21 mouse cellular contexts compared by ENCODE assay signal in the genomic region with DNA sequence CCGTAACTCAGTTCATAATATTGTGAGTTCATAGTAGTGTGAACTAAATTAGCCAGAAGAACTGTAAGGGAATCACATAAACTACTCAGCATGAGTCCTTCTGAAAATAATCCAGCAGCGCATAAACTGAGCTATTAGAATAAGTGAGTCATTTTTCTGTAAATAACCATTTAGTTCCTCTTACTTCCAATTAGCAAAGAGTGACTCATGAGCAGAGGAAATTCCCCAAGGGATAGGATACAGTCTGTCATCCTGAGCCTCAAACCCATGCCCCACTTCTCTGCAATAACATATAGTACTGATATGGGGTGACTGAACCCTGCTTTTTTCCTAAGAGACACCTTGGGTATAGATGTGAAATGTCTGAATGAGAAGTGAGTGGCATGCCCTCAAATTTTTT. TPM values are rescaled to one million over a fixed set of nuclear protein-coding genes. Genes with fewer than 3 reads are reported as not detected.
DNase-seq lines count a peak whose midpoint lies in the region; ATAC-seq and TF ChIP-seq lines count a peak whose summit lies in the region.
"Had no signal": no experiment of that assay in that cellular context is flagged by ENCODE, and none has a peak within 500 bp of the region (broad histone marks: within the 10 kb centered on the region; RNA-seq: fewer than 3 reads in every experiment).

No protein-coding gene starts in this region.

- peaks cover 23% of the 10 kb centered on the region for H3K4me1 ChIP-seq in neural tube, embryonic 13.5 days (replicated peaks)
- H3K4me1 ChIP-seq in embryonic fibroblast, embryonic 13.5 days (ENCODE audit: control insufficient read depth, insufficient read depth, low read length): no peaks in the 10 kb centered on the region
- H3K4me1 ChIP-seq in kidney, embryonic 14.5 days (ENCODE audit: control insufficient read depth, insufficient read depth, low read length): no peaks in the 10 kb centered on the region
- peaks cover 3% of the 10 kb centered on the region; the same call in 1 of the 2 replicates for H3K4me1 ChIP-seq in forebrain, embryonic 16.5 days (replicated peaks; ENCODE audit: control insufficient read depth, insufficient read depth, low read length)
- H3K4me1 ChIP-seq: kidney, embryonic 15.5 days; limb, embryonic 13.5 days had no signal

- H3K27ac ChIP-seq in neural tube, embryonic 13.5 days (replicated peaks): 0 out of 2 replicates have a peak overlapping the region, but pooled peaks have one; percentile 28
- peak overlapping the region; percentile 11; the same call in 1 of the 2 replicates for H3K27ac ChIP-seq in embryonic fibroblast, embryonic 13.5 days (ENCODE audit: insufficient read depth, low read length)
- no peak overlapping the region for H3K27ac ChIP-seq in kidney, embryonic 14.5 days (ENCODE audit: low read depth, low read length)
- no peak overlapping the region for H3K27ac ChIP-seq in forebrain, embryonic 16.5 days (ENCODE audit: low read length)
- H3K27ac ChIP-seq: forebrain, embryonic 13.5 days; kidney, embryonic 15.5 days; limb, embryonic 13.5 days; liver, embryonic 14.5 days had no signal

- no peak for DNase-seq in frontal cortex, postnatal 14 days (ENCODE audit: low spot score in 2 of 2)
- no peak for DNase-seq in neural tube, embryonic 10.5 days (ENCODE audit: extremely low spot score, low spot score)
- DNase-seq in telencephalon, adult 2 months (ENCODE audit: low read depth, low spot score): peak; percentile 33
- DNase-seq: adrenal gland, adult 8-10 months; cerebellum, postnatal 10 days; layer of hippocampus, adult 9-11 months; lung, postnatal 10 days; retina, postnatal 1 day; right cerebral cortex, postnatal 4 days had no signal

- H3K4me2 ChIP-seq in neural tube, embryonic 13.5 days: no peak overlapping the region
- no peak overlapping the region for H3K4me2 ChIP-seq in kidney, embryonic 14.5 days (replicated peaks; ENCODE audit: low read depth, low read length)
- no peak overlapping the region for H3K4me2 ChIP-seq in forebrain, embryonic 16.5 days (ENCODE audit: low read length)
- H3K4me2 ChIP-seq: forebrain, embryonic 13.5 days; heart, embryonic 11.5 days; kidney, embryonic 15.5 days; limb, embryonic 13.5 days had no signal

- no peak overlapping the region for H3K4me3 ChIP-seq in neural tube, embryonic 13.5 days
- H3K4me3 ChIP-seq in embryonic fibroblast, embryonic 13.5 days (ENCODE audit: insufficient read depth, low read length): no peak overlapping the region
- H3K4me3 ChIP-seq in kidney, embryonic 14.5 days (ENCODE audit: low read length): no peak overlapping the region
- no peak overlapping the region for H3K4me3 ChIP-seq in forebrain, embryonic 16.5 days (replicated peaks; ENCODE audit: low read length)
- H3K4me3 ChIP-seq: forebrain, embryonic 13.5 days; kidney, embryonic 15.5 days; limb, embryonic 13.5 days had no signal

- WGBS in neural tube, embryonic 13.5 days: 39% methylated on average over 2 of the region's 2 CpGs
- WGBS in kidney, embryonic 14.5 days: 74% methylated on average over 2 of the region's 2 CpGs
- 51% methylated on average over 2 of the region's 2 CpGs for WGBS in forebrain, embryonic 16.5 days

- H3K27me3 ChIP-seq in neural tube, embryonic 13.5 days: no peaks in the 10 kb centered on the region
- H3K27me3 ChIP-seq in kidney, embryonic 14.5 days (ENCODE audit: control insufficient read depth, insufficient read depth, low read length): no peaks in the 10 kb centered on the region
- H3K27me3 ChIP-seq in forebrain, embryonic 16.5 days (replicated peaks; ENCODE audit: control insufficient read depth, insufficient read depth, low read length): no peaks in the 10 kb centered on the region
- H3K27me3 ChIP-seq: forebrain, embryonic 13.5 days; kidney, embryonic 15.5 days; limb, embryonic 13.5 days had no signal

- no peak overlapping the region for H3K9ac ChIP-seq in neural tube, embryonic 13.5 days
- H3K9ac ChIP-seq in kidney, embryonic 14.5 days (ENCODE audit: low read depth, low read length): no peak overlapping the region
- H3K9ac ChIP-seq in forebrain, embryonic 16.5 days (replicated peaks; ENCODE audit: low read depth, low read length): no peak overlapping the region
- H3K9ac ChIP-seq: forebrain, embryonic 13.5 days; kidney, embryonic 15.5 days; limb, embryonic 13.5 days; liver, embryonic 14.5 days had no signal

- TF ChIP-seq POLR2A in embryonic fibroblast, embryonic 13.5 days (IDR thresholded peaks at IDR 0.05; ENCODE audit: low read depth, low read length): no peak

- H3K36me3 ChIP-seq in neural tube, embryonic 13.5 days: peaks cover 6% of the 10 kb centered on the region
- no peaks in the 10 kb centered on the region for H3K36me3 ChIP-seq in kidney, embryonic 14.5 days (ENCODE audit: control insufficient read depth, insufficient read depth, low read length)
- H3K36me3 ChIP-seq in forebrain, embryonic 16.5 days (ENCODE audit: control insufficient read depth, insufficient read depth): no peaks in the 10 kb centered on the region; the same call in 1 of the 2 replicates

- H3K9me3 ChIP-seq in neural tube, embryonic 13.5 days: no peaks in the 10 kb centered on the region
- H3K9me3 ChIP-seq in kidney, embryonic 14.5 days (ENCODE audit: control insufficient read depth, low read length): no peaks in the 10 kb centered on the region
- H3K9me3 ChIP-seq in forebrain, embryonic 16.5 days (ENCODE audit: control insufficient read depth, low read length): no peaks in the 10 kb centered on the region
- H3K9me3 ChIP-seq: forebrain, embryonic 13.5 days; kidney, embryonic 15.5 days; limb, embryonic 13.5 days had no signal

- no peak for TF ChIP-seq CTCF in embryonic fibroblast, embryonic 13.5 days (IDR thresholded peaks at IDR 0.05; ENCODE audit: borderline replicate concordance, insufficient read depth, low read length)

- peak; percentile 89 for ATAC-seq in frontal cortex, adult (ENCODE audit: low TSS enrichment)
- peak; percentile 63; the same call in 1 of the 2 replicates for ATAC-seq in neural tube, embryonic 13.5 days (ENCODE audit: low read depth)
- no peak for ATAC-seq in kidney, embryonic 14.5 days (ENCODE audit: low FRiP score, low TSS enrichment)
- no peak for ATAC-seq in forebrain, embryonic 16.5 days
- ATAC-seq: forebrain, embryonic 13.5 days had no signal

RNA-seq across cellular contexts. Expression of a gene that starts 0.7 kb away (rescaled TPM):
- polyA plus RNA-seq in neural tube, embryonic 13.5 days (2015; fragmentation: Nextera tagmentation; extraction: Ambion mirVana): not detected in 2 replicates
- not detected in 2 replicates for polyA plus RNA-seq in embryonic fibroblast, embryonic 13.5 days (2011; ENCODE audit: insufficient read length, low read depth, missing spikeins)
- not detected in 2 replicates for polyA plus RNA-seq in kidney, embryonic 14.5 days (2014; fragmentation: Nextera tagmentation; extraction: Ambion mirVana)
- polyA plus RNA-seq in forebrain, embryonic 16.5 days (2015; fragmentation: Nextera tagmentation; extraction: Ambion mirVana): not detected in 2 replicates
- polyA plus RNA-seq: forebrain, embryonic 13.5 days; heart, embryonic 11.5 days; intestine, embryonic 14.5 days; kidney, embryonic 15.5 days; limb, embryonic 13.5 days; liver, embryonic 14.5 days; thymus, postnatal 0 days had no signal

Comparison
In these comparisons a context has a peak if more than half of its experiments do, and no peak if none do; other contexts are left out.
1. ATAC-seq: peak in frontal cortex, adult (single experiment) and neural tube, embryonic 13.5 days (single experiment); none in kidney, embryonic 14.5 days (single experiment) and forebrain, embryonic 16.5 days (single experiment).
2. H3K27ac ChIP-seq: peak in neural tube, embryonic 13.5 days (single experiment) and embryonic fibroblast, embryonic 13.5 days (single experiment); none in kidney, embryonic 14.5 days (single experiment) and forebrain, embryonic 16.5 days (single experiment).